In the genomic region with DNA sequence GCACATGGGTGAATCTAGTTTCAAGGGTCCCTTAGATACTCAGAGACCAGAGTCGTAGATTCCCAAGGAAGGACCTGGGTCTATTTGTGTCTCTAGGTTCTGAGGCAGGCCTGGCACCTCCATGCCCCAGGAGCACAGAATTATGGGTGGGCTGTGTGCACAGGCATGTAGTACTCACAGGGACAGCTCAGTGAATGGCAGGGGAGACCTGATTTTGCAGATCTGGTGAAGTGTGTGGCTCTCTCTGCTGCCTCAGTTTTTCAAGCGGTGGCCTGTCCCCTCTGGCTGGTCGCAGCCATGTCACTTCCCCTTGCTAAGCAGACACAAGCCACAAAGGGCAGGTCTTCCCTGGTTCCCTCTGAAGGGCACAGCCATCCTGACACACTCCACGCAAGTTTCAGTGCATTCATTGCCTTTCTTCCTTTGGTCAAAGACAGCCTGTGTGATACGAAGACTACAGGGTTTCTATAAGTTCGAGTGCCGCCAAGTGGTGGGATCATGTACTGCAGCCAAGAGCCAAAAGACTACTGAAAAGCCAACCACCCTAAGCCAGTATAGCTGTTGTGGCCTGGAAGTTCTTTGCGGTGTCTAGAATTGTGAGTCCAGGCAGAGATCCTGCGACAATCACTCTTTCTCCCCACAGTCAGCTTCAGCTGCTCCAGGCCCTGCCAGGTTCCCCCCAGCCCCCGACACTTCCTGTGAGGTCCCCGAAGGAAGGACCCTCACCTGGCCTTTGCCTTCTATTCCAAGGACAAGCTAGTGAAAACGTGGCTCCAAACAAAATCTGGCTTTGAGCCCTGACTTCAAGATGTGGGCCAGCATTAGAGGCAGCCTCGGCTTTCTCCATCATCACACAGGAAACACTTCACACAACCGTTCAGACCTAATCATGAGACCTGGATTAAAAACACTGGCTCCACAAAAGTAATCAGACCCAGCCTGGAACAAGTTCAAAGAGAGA, we compare ENCODE assay signal across 8 mouse cellular contexts. TPM values are rescaled to one million over a fixed set of nuclear protein-coding genes. Genes with fewer than 3 reads are reported as not detected.
DNase-seq lines count a peak whose midpoint lies in the region; ATAC-seq and TF ChIP-seq lines count a peak whose summit lies in the region.

No protein-coding gene starts in this region.

- ATAC-seq in liver, postnatal 0 days, result no peak

- H3K36me3 ChIP-seq in liver, postnatal 0 days (replicated peaks; ENCODE audit: insufficient read depth, low read length), result no peaks in the 10 kb centered on the region

- no peak overlapping the region for H3K4me3 ChIP-seq in liver, postnatal 0 days (ENCODE audit: low read depth, low read length)

- peak; percentile 95 for DNase-seq in 3T3-L1 (ENCODE audit: low read depth, low spot score)
- DNase-seq in T-cell, adult 2 months (ENCODE audit: low spot score), result peak; percentile 12
- DNase-seq in cerebellum, postnatal 25 days, result peak; percentile 94 to 95
- peak; percentile 91 to 97 for DNase-seq in frontal cortex, postnatal 36 days (ENCODE audit: low spot score in 2 of 2)
- peak; percentile 72 for DNase-seq in kidney, postnatal 14 days
- peak; percentile 76 for DNase-seq in liver, postnatal 0 days
- peak; percentile 66 for DNase-seq in ovary, postnatal 36 days (ENCODE audit: low spot score)
- peak; percentile 67 for DNase-seq in thymus, postnatal 25 days

- H3K9ac ChIP-seq in liver, postnatal 0 days (replicated peaks), result no peak overlapping the region

- TF ChIP-seq EP300 in liver, postnatal 0 days (IDR thresholded peaks at IDR 0.05; ENCODE audit: low read depth), result no peak

- H3K9me3 ChIP-seq in liver, postnatal 0 days (ENCODE audit: low read length), result no peaks in the 10 kb centered on the region

- 0 out of 2 replicates have a peak, but pooled peaks cover 3% of the 10 kb centered on the region for H3K27me3 ChIP-seq in liver, postnatal 0 days (ENCODE audit: insufficient read depth, low read length)

- no peak overlapping the region for H3K4me2 ChIP-seq in liver, postnatal 0 days (ENCODE audit: low read depth, low read length)

- H3K27ac ChIP-seq in liver, postnatal 0 days (ENCODE audit: low read depth), result no peak overlapping the region

- TF ChIP-seq CTCF in liver, postnatal 0 days (IDR thresholded peaks at IDR 0.05; ENCODE audit: low read depth), result peak; percentile 90

- 36% methylated on average over 14 of the region's 14 CpGs for WGBS in liver, postnatal 0 days (ENCODE audit: insufficient replicate concordance)

- H3K4me1 ChIP-seq in liver, postnatal 0 days (ENCODE audit: insufficient read depth), result no peaks in the 10 kb centered on the region

RNA-seq across cellular contexts. Expression of gene Golga7b, which starts 24.9 kb away (rescaled TPM):
- polyA plus RNA-seq in liver, postnatal 0 days (2015; fragmentation: Nextera tagmentation; extraction: Ambion mirVana), result not detected in 2 replicates

Comparison
In these comparisons a context has a peak if more than half of its experiments do, and no peak if none do; other contexts are left out.
1. DNase-seq: peak in every context shown above with its lines; median percentile 95 in 3T3-L1; 94 in cerebellum, postnatal 25 days; 94 in frontal cortex, postnatal 36 days; 76 in liver, postnatal 0 days; 72 in kidney, postnatal 14 days; 67 in thymus, postnatal 25 days; 66 in ovary, postnatal 36 days; 12 in T-cell, adult 2 months.